Mouse (Mus musculus) MEL (cell line): ENCODE results near the gene Fez2.

ENCODE experiments used
- CHD1 ChIP-seq: IDR thresholded peaks from 2 replicates; pipeline ENCODE4 v1.6.1; 2012; ENCODE audit warnings: low read depth, mild to moderate bottlenecking, inconsistent platforms, low read length, improper control_type of control experiment
- CHD2 ChIP-seq: IDR thresholded peaks from 2 replicates; pipeline ENCODE4 v1.6.1; 2011; ENCODE audit warnings: low read length, improper control_type of control experiment
- CTCF ChIP-seq, 3 experiments: IDR thresholded peaks in 2 of 3; conservative IDR thresholded peaks in 1 of 3; 2 replicates each; pipeline ENCODE4 v1.5.1; 2011 to 2012; ENCODE audit warnings: low read length in 3 of 3, low read depth in 2 of 3, mild to moderate bottlenecking in 2 of 3, improper control_type of control experiment in 1 of 3, inconsistent platforms in 1 of 3, mixed read lengths in 1 of 3, moderate library complexity in 1 of 3; ENCODE audit not compliant: control insufficient read depth in 1 of 3, insufficient read depth in 1 of 3, poor library complexity in 1 of 3, severe bottlenecking in 1 of 3
- E2F4 ChIP-seq: IDR thresholded peaks from 2 replicates; pipeline ENCODE4 v1.6.1; 2011; ENCODE audit warnings: low read depth, low read length, improper control_type of control experiment, borderline replicate concordance
- GABPA ChIP-seq: IDR thresholded peaks from 2 replicates; pipeline ENCODE4 v1.6.1; 2012; ENCODE audit warnings: low read depth, mild to moderate bottlenecking, inconsistent platforms, low read length, improper control_type of control experiment, moderate library complexity
- JUND ChIP-seq: IDR thresholded peaks from 2 replicates; pipeline ENCODE4 v1.6.1; 2011; ENCODE audit warnings: low read depth, mild to moderate bottlenecking, improper control_type of control experiment, low read length
- MAX ChIP-seq: IDR thresholded peaks from 2 replicates; pipeline ENCODE4 v1.6.1; 2011; ENCODE audit warnings: low read length, improper control_type of control experiment
- MXI1 ChIP-seq: IDR thresholded peaks from 2 replicates; pipeline ENCODE4 v1.6.1; 2011; ENCODE audit warnings: mild to moderate bottlenecking, low read depth, low read length, improper control_type of control experiment
- NELFE ChIP-seq: IDR thresholded peaks from 2 replicates; pipeline ENCODE4 v1.6.1; 2011; ENCODE audit warnings: low read depth, low read length, improper control_type of control experiment
- POLR2A ChIP-seq, 2 experiments: IDR thresholded peaks; 2 replicates each; pipeline ENCODE4 v1.6.1; 2011 to 2012; ENCODE audit warnings: low read length in 2 of 2, mild to moderate bottlenecking in 2 of 2, control low read depth in 1 of 2, improper control_type of control experiment in 1 of 2, low read depth in 1 of 2, moderate library complexity in 1 of 2; ENCODE audit not compliant: control insufficient read depth in 1 of 2, insufficient read depth in 1 of 2, poor library complexity in 1 of 2
- POLR2AphosphoS2 ChIP-seq: IDR thresholded peaks from 2 replicates; pipeline ENCODE4 v1.6.1; 2011; ENCODE audit warnings: low read length, improper control_type of control experiment
- RAD21 ChIP-seq: IDR thresholded peaks from 2 replicates; pipeline ENCODE4 v1.6.1; 2011; ENCODE audit warnings: mild to moderate bottlenecking, low read depth, low read length, improper control_type of control experiment
- USF1 ChIP-seq: IDR thresholded peaks from 2 replicates; pipeline ENCODE4 v1.6.1; 2014; ENCODE audit warnings: low read depth, mild to moderate bottlenecking, inconsistent platforms, low read length, improper control_type of control experiment, moderate library complexity

DNA sequence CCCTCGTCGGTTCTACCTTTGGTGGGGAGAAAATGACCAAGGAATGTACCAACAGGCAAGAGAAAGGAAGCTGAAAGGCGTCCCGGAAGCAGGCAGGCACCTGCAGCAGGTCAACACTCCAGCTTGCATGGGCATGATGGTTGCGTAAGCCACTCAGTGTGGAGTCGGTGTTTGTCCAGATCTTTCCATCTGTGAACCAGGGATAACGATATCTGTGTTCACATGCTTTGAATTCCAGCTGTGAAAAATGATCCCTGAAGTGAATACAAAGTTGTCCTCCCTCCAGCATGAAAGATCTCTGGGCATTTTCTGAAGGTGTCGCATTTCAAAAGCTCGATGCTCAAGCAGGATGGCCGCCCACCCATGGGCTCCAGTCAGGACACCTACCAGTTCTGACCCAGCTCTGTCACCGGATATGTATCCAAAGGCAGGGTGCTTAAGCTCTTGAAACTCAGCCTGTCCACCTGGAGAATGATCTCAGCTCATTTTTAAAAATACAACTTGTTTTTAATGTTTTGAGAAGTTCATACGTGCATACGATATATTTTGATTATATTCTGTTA is 31.8 kb upstream of the Fez2 start:
- TF ChIP-seq E2F4 (no peak), POLR2A (IDR thresholded peaks at IDR 0.05; ENCODE audit: control insufficient read depth in 1 of 2, insufficient read depth in 1 of 2, low read depth in 1 of 2, low read length in 2 of 2, poor library complexity in 1 of 2) (no peak), CTCF (IDR thresholded peaks at IDR 0.05 in 2 of 3, conservative IDR thresholded peaks at IDR 0.05 in 1 of 3; ENCODE audit: control insufficient read depth in 1 of 3, insufficient read depth in 1 of 3, low read depth in 2 of 3, low read length in 3 of 3, poor library complexity in 1 of 3, severe bottlenecking in 1 of 3) (no peak), JUND (no peak), POLR2AphosphoS2 (no peak), GABPA (no peak), NELFE (no peak), RAD21 (no peak), CHD2 (no peak), CHD1 (no peak), MXI1 (no peak), MAX (no peak), USF1 (no peak)
